ENCODE assay signal across 17 mouse cellular contexts in the genomic region with DNA sequence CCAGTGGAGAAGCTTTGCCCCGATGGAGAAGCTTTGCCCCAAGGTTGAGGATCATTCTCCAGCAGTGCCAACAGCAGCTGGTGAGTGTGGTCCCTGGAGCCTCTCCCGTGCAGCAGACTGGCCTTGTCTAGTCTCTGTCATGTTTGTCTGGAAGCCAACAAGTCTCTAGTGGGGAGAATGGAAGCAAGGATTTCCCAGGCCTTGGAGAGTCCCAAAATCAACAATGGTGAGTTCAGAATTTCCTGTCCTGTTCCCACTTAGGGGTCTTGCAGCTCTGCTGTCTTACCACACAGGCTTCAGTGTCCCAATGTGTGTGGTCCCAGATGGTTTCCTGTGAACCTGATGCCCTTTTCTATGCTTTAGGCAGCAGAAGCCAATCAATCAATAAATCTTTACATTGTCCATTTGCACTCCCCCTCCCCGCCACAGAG. TPM values are rescaled to one million over a fixed set of nuclear protein-coding genes. Genes with fewer than 3 reads are reported as not detected.
A peak's percentile ranks its signal among the peaks of the same experiment; 100 is the strongest.
DNase-seq lines count a peak whose midpoint lies in the region; ATAC-seq lines count a peak whose summit lies in the region.
"Had no signal": no experiment of that assay in that cellular context is flagged by ENCODE, and none has a peak within 500 bp of the region (broad histone marks: within the 10 kb centered on the region; RNA-seq: fewer than 3 reads in every experiment).

No protein-coding gene starts in this region.

- H3K9ac ChIP-seq in neural tube, embryonic 11.5 days (ENCODE audit: low read length), result no peak overlapping the region
- H3K9ac ChIP-seq in neural tube, embryonic 15.5 days (replicated peaks), result no peak overlapping the region
- H3K9ac ChIP-seq: hindbrain, embryonic 12.5 days; midbrain, embryonic 12.5 days had no signal

- peaks cover 3% of the 10 kb centered on the region; the same call in 1 of the 2 replicates for H3K4me1 ChIP-seq in neural tube, embryonic 11.5 days (ENCODE audit: control insufficient read depth, insufficient read depth, low read length)
- H3K4me1 ChIP-seq in neural tube, embryonic 15.5 days, result 0 out of 2 replicates have a peak, but pooled peaks cover 5% of the 10 kb centered on the region
- H3K4me1 ChIP-seq: midbrain, embryonic 12.5 days had no signal

- H3K9me3 ChIP-seq in neural tube, embryonic 11.5 days (ENCODE audit: control insufficient read depth, low read length), result no peaks in the 10 kb centered on the region
- H3K9me3 ChIP-seq in neural tube, embryonic 15.5 days (replicated peaks), result no peaks in the 10 kb centered on the region
- H3K9me3 ChIP-seq: hindbrain, embryonic 12.5 days; midbrain, embryonic 12.5 days had no signal

- peak; percentile 51 for DNase-seq in embryo, embryonic 10 days (ENCODE audit: low spot score)
- no peak for DNase-seq in embryo, embryonic 11 days
- DNase-seq in kidney, postnatal 10 days, result peak; percentile 30
- no peak for DNase-seq in kidney, adult 8-10 months
- DNase-seq in neural tube, embryonic 11.5 days (ENCODE audit: low spot score), result peak; percentile 12
- DNase-seq in gastrocnemius, adult 18-20 months (ENCODE audit: low spot score), result no peak
- no peak for DNase-seq in testis, postnatal 10 days (ENCODE audit: low spot score)
- DNase-seq: cerebellum, adult 18-20 months; gastrocnemius, postnatal 14 days; kidney, postnatal 36 days; right cerebral cortex, postnatal 4 days; thymus, postnatal 4 days had no signal

- H3K4me2 ChIP-seq in neural tube, embryonic 11.5 days (ENCODE audit: low read depth), result no peak overlapping the region
- H3K4me2 ChIP-seq in neural tube, embryonic 15.5 days, result no peak overlapping the region
- H3K4me2 ChIP-seq: hindbrain, embryonic 12.5 days; midbrain, embryonic 12.5 days had no signal

- 33% methylated on average over 3 of the region's 3 CpGs for WGBS in neural tube, embryonic 11.5 days
- WGBS in neural tube, embryonic 15.5 days, result 42% methylated on average over 3 of the region's 3 CpGs

- H3K27ac ChIP-seq in neural tube, embryonic 11.5 days (ENCODE audit: low read depth, low read length), result no peak overlapping the region
- no peak overlapping the region for H3K27ac ChIP-seq in neural tube, embryonic 15.5 days (replicated peaks)
- H3K27ac ChIP-seq: hindbrain, embryonic 12.5 days; midbrain, embryonic 12.5 days had no signal

- H3K36me3 ChIP-seq in neural tube, embryonic 11.5 days (ENCODE audit: control insufficient read depth, insufficient read depth, low read length), result no peaks in the 10 kb centered on the region
- no peaks in the 10 kb centered on the region for H3K36me3 ChIP-seq in neural tube, embryonic 15.5 days
- H3K36me3 ChIP-seq: hindbrain, embryonic 12.5 days; midbrain, embryonic 12.5 days had no signal

- no peak for ATAC-seq in neural tube, embryonic 11.5 days (ENCODE audit: insufficient read depth, low FRiP score, low TSS enrichment)
- ATAC-seq in neural tube, embryonic 15.5 days (ENCODE audit: low FRiP score), result no peak
- ATAC-seq: forebrain, embryonic 16.5 days had no signal

- no peaks in the 10 kb centered on the region for H3K27me3 ChIP-seq in neural tube, embryonic 11.5 days (ENCODE audit: control insufficient read depth, insufficient read depth, low read length)
- no peaks in the 10 kb centered on the region for H3K27me3 ChIP-seq in neural tube, embryonic 15.5 days (replicated peaks)
- H3K27me3 ChIP-seq: hindbrain, embryonic 12.5 days; midbrain, embryonic 12.5 days had no signal

- no peak overlapping the region for H3K4me3 ChIP-seq in neural tube, embryonic 11.5 days (ENCODE audit: low read depth, low read length)
- H3K4me3 ChIP-seq in neural tube, embryonic 15.5 days (replicated peaks), result no peak overlapping the region
- H3K4me3 ChIP-seq: erythroblast, embryonic 14.5 days; hindbrain, embryonic 12.5 days; midbrain, embryonic 12.5 days had no signal

RNA-seq across cellular contexts. Expression of a gene that starts 56.6 kb away (rescaled TPM):
- 17.9 and 18.2 TPM in 2 replicates for polyA plus RNA-seq in neural tube, embryonic 11.5 days (2014; fragmentation: Nextera tagmentation; extraction: Ambion mirVana)
- polyA plus RNA-seq in neural tube, embryonic 15.5 days (2015; fragmentation: Nextera tagmentation; extraction: Ambion mirVana), result 19.0 and 21.3 TPM in 2 replicates
- 1 to 10 TPM; 2.2 to 3.4 TPM for total RNA-seq in gastrocnemius, adult 18-20 months (2021)

Comparison
In these comparisons a context has a peak if more than half of its experiments do, and no peak if none do; other contexts are left out.
1. DNase-seq: peak in embryo, embryonic 10 days (single experiment), kidney, postnatal 10 days (single experiment) and neural tube, embryonic 11.5 days (single experiment); none in embryo, embryonic 11 days (single experiment), kidney, adult 8-10 months (0 of 2), gastrocnemius, adult 18-20 months (single experiment) and testis, postnatal 10 days (single experiment).